Mouse (Mus musculus) lung, adult 2 months (tissue): Measurements from ENCODE around the gene Fndc5.

Experiments
- CTCF ChIP-seq: fragments of 200-500 bp; IDR thresholded peaks from 2 replicates; pipeline ENCODE4 v1.5.1; 2011; ENCODE audit warnings: mild to moderate bottlenecking, low read length, control low read depth; ENCODE audit not compliant: insufficient read depth
- POLR2A ChIP-seq: fragments of 200-500 bp; IDR thresholded peaks from 2 replicates; pipeline ENCODE4 v1.6.1; 2011; ENCODE audit warnings: low read depth, mild to moderate bottlenecking, control low read depth, low read length, borderline replicate concordance; ENCODE audit errors: extremely low read depth

DNA sequence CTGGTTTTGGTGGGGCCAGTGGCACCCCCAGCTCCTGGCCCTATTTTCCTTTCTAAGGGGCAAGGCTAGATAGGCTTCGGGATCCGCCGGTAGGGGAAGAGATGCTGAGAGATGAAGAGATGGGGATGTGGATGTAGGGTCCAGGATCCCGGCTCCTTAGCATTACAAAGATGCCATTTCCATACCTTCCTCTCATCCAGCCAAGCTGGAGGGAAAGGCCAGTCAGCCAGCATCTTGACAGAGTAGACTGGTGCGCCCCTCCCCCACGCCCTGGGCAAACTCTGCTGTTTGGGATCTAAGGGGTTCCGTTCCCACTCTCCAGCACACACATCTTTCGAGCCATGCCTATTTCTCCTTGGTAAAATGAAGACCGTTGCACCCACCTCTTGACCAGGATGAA lies 30.7 kb upstream of the Fndc5 start:
- TF ChIP-seq POLR2A (no peak), CTCF (no peak)
